Mouse (Mus musculus): ENCODE results near the gene Chchd2. TPM values are rescaled to one million over a fixed set of nuclear protein-coding genes. Genes with fewer than 3 reads are reported as not detected.
"Not testable (repeated sequence)": the region's sequence is repeated elsewhere in the genome, so short reads cannot be mapped to it uniquely, and the experiment has no call there.

The Chchd2 gene
- polyA plus RNA-seq, 1 experiment from 2014 or later, result 1,237 TPM

DNA sequence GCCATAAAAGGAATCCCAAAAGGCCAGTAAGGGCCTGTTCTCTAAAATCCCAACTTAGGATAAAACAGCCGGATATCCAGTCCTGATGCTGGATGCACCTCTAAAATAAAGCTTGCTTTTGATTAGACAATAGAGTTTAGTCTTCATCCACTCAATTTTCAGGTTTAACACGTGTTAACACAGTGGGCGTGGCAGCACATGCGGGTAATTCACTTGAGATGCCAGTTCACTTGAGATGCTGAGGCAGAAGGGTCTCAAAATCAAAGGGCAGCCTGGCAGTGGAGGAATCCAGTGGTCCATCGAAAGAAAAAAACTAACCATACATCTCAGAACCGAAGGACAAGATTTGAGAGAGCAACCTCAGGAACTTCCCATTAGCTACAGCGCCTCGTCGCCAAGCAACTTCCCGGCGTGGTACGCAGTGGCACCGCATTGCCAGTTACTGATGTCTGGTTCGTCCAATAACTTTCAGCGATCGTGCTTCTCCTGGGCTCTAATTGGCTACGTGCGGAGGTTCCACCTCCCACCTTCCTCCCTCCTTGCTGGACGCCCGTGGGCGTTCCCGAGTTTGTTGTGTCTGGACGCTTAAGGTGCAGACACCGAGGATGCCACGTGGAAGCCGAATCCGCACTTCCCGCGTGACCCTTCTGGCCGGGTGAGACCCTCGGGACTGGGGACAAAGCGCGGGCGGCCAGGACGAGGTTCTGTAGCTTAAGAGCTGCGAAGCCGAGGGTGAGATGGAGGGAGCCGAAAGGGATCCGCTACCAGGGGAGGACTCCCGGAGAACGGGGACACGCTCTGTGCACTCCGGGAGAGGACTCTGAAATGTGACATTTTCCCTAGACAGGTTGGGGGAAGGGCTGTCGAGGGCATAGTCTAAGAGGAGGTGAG lies 8.2 kb upstream of the Chchd2 start, which contains the start of gene Zbed5:
Gene Zbed5, plus strand, starts transcription at position 526 of the 891 bp plus-strand sequence.
- peak; percentile 100 for ATAC-seq
- H3K27ac ChIP-seq (ENCODE audit: low read depth, low read length), result no peak within 1 kb of the TSS

DNA sequence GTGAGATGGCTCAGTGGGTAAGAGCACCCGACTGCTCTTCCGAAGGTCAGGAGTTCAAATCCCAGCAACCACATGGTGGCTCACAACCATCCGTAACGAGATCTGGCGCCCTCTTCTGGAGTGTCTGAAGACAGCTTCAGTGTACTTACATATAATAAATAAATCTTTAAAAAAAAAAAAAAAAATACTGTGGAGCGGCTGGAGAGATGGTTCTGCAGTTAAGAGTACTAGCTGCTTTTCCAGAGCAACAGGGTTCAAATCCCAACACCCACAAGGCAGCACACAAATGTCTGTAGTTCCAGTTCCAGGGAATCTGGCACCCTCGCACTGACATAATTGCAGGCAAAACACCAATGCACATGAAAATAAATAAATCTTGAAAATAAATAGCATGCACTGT lies 3.1 kb upstream of the Chchd2 start:
- not testable (repeated sequence) for H3K9ac ChIP-seq (ENCODE audit: low read length); H3K4me1 ChIP-seq (ENCODE audit: control insufficient read depth, insufficient read depth, low read length); H3K27me3 ChIP-seq (replicated peaks; ENCODE audit: control insufficient read depth, insufficient read depth, low read length); ATAC-seq; H3K4me3 ChIP-seq (ENCODE audit: low read depth, low read length); H3K4me2 ChIP-seq (ENCODE audit: low read length); H3K9me3 ChIP-seq (replicated peaks; ENCODE audit: control insufficient read depth, low read length); H3K27ac ChIP-seq (ENCODE audit: low read depth, low read length); DNase-seq (ENCODE audit: low spot score); H3K36me3 ChIP-seq (ENCODE audit: control insufficient read depth, insufficient read depth, low read length)
- WGBS, result 86% methylated on average over 4 of the region's 7 CpGs

More for the DNA sequence above, 8.2 kb upstream of the Chchd2 start, which contains the start of gene Zbed5:
- peak; percentile 97 for DNase-seq (ENCODE audit: low spot score)
- H3K9me3 ChIP-seq (replicated peaks; ENCODE audit: control insufficient read depth, low read length), result no peaks in the 10 kb centered on the region
- peak within 1 kb of the TSS; percentile 77 for H3K4me2 ChIP-seq (ENCODE audit: low read length)
- no peaks in the 10 kb centered on the region for H3K36me3 ChIP-seq (ENCODE audit: control insufficient read depth, insufficient read depth, low read length)
- H3K9ac ChIP-seq (ENCODE audit: low read length), result peak within 1 kb of the TSS; percentile 63
- 2% methylated on average over 44 of the region's 44 CpGs for WGBS
- H3K27me3 ChIP-seq (replicated peaks; ENCODE audit: control insufficient read depth, insufficient read depth, low read length), result no peaks in the 10 kb centered on the region
- H3K4me1 ChIP-seq (ENCODE audit: control insufficient read depth, insufficient read depth, low read length), result no peaks in the 10 kb centered on the region
- H3K4me3 ChIP-seq (ENCODE audit: low read depth, low read length), result peak within 1 kb of the TSS; percentile 54

- 55% methylated on average over 10 of the region's 10 CpGs for WGBS
These were observed 999 bp downstream of the Chchd2 start for GRCm38 (mm10) chr5:129886271-129886670.

GRCm38 (mm10) chr5:129879888-129880287 lies 7.4 kb downstream of the Chchd2 start:
- Histone ChIP-seq H3K9me3 (replicated peaks; ENCODE audit: control insufficient read depth, low read length) (no peaks in the 10 kb centered on the region), H3K27me3 (replicated peaks; ENCODE audit: control insufficient read depth, insufficient read depth, low read length) (no peaks in the 10 kb centered on the region), H3K4me2 (ENCODE audit: low read length) (no peak overlapping the region), H3K27ac (ENCODE audit: low read depth, low read length) (no peak overlapping the region), H3K9ac (ENCODE audit: low read length) (no peak overlapping the region), H3K4me1 (ENCODE audit: control insufficient read depth, insufficient read depth, low read length) (no peaks in the 10 kb centered on the region), H3K4me3 (ENCODE audit: low read depth, low read length) (no peak overlapping the region), H3K36me3 (ENCODE audit: control insufficient read depth, insufficient read depth, low read length) (peaks cover 51% of the 10 kb centered on the region)
- no peak for ATAC-seq
- DNase-seq (ENCODE audit: low spot score), result no peak
- 76% methylated on average over 3 of the region's 3 CpGs for WGBS

More at GRCm38 (mm10) chr5:129886271-129886670, 999 bp downstream of the Chchd2 start:
- Histone ChIP-seq H3K27ac (ENCODE audit: low read depth, low read length) (no peak overlapping the region; the same call in 1 of the 2 replicates), H3K4me3 (ENCODE audit: low read depth, low read length) (peak overlapping the region; percentile 88), H3K9ac (ENCODE audit: low read length) (peak overlapping the region; percentile 89), H3K27me3 (replicated peaks; ENCODE audit: control insufficient read depth, insufficient read depth, low read length) (no peaks in the 10 kb centered on the region), H3K36me3 (ENCODE audit: control insufficient read depth, insufficient read depth, low read length) (peaks cover 35% of the 10 kb centered on the region), H3K4me2 (ENCODE audit: low read length) (peak overlapping the region; percentile 86), H3K9me3 (replicated peaks; ENCODE audit: control insufficient read depth, low read length) (no peaks in the 10 kb centered on the region), H3K4me1 (ENCODE audit: control insufficient read depth, insufficient read depth, low read length) (peaks cover 9% of the 10 kb centered on the region)
- no peak for DNase-seq (ENCODE audit: low spot score)
- no peak for ATAC-seq

DNA sequence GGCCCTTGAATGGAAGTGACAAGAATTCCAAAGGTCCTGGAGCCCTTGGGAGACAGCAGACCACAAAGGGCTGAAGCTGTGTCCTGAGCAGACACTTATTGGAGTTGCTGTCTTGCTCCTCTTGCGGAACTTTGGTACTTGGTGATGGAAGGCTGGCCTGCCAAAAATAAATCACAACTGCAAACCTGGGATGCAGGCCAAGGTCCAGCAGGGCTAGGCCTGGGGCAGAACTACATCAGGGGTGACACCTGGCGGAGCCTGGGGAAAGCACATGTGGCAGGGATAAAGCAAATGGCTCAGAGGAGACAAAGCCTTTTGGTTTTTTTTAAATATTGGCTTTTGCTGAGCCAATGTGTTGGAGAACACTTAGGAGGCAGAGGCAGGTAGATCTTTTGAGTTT lies 8.3 kb downstream of the Chchd2 start:
- 55% methylated on average over 2 of the region's 2 CpGs for WGBS
- ATAC-seq, result no peak

GRCm38 (mm10) chr5:129877731-129878455 lies 9.4 kb downstream of the Chchd2 start:
- Histone ChIP-seq H3K27me3 (replicated peaks; ENCODE audit: control insufficient read depth, insufficient read depth, low read length) (no peaks in the 10 kb centered on the region), H3K36me3 (ENCODE audit: control insufficient read depth, insufficient read depth, low read length) (peaks cover 35% of the 10 kb centered on the region), H3K9me3 (replicated peaks; ENCODE audit: control insufficient read depth, low read length) (no peaks in the 10 kb centered on the region), H3K9ac (ENCODE audit: low read length) (no peak overlapping the region), H3K4me3 (ENCODE audit: low read depth, low read length) (no peak overlapping the region), H3K27ac (ENCODE audit: low read depth, low read length) (no peak overlapping the region), H3K4me2 (ENCODE audit: low read length) (no peak overlapping the region), H3K4me1 (ENCODE audit: control insufficient read depth, insufficient read depth, low read length) (no peaks in the 10 kb centered on the region)
- ATAC-seq (no peak), DNase-seq (ENCODE audit: low spot score) (no peak)
- WGBS, result 78% methylated on average over 9 of the region's 9 CpGs

More for the DNA sequence above, 8.3 kb downstream of the Chchd2 start:
- no peak overlapping the region for H3K27ac ChIP-seq (ENCODE audit: low read depth, low read length)
- H3K4me1 ChIP-seq (ENCODE audit: control insufficient read depth, insufficient read depth, low read length), result no peaks in the 10 kb centered on the region
- H3K27me3 ChIP-seq (replicated peaks; ENCODE audit: control insufficient read depth, insufficient read depth, low read length), result no peaks in the 10 kb centered on the region
- no peak overlapping the region for H3K4me2 ChIP-seq (ENCODE audit: low read length)
- DNase-seq (ENCODE audit: low spot score), result peak; percentile 31
- H3K9me3 ChIP-seq (replicated peaks; ENCODE audit: control insufficient read depth, low read length), result no peaks in the 10 kb centered on the region
- H3K36me3 ChIP-seq (ENCODE audit: control insufficient read depth, insufficient read depth, low read length), result peaks cover 42% of the 10 kb centered on the region
- H3K9ac ChIP-seq (ENCODE audit: low read length), result no peak overlapping the region
- H3K4me3 ChIP-seq (ENCODE audit: low read depth, low read length), result no peak overlapping the region

DNA sequence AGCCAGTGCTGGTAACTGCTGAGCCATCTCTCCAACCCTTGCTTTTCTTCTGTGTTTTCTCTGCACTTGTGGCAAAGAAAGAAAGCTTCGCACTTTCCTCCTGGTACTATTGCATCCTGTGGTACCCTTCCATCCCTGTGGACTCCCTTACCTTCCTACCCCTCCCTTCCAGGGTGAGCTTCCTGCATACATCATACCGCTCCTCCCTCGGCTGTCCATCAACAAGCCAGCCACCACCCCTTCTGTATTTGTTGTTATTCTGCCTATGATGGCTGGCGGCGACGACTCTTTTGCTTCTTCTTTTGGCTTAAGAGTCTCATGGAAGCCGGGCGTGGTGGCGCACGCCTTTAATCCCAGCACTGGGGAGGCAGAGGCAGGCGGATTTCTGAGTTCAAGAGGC lies 12.2 kb downstream of the Chchd2 start:
- Histone ChIP-seq H3K4me2 (ENCODE audit: low read length) (no peak overlapping the region), H3K9me3 (replicated peaks; ENCODE audit: control insufficient read depth, low read length) (no peaks in the 10 kb centered on the region), H3K27ac (ENCODE audit: low read depth, low read length) (no peak overlapping the region), H3K4me3 (ENCODE audit: low read depth, low read length) (no peak overlapping the region), H3K9ac (ENCODE audit: low read length) (no peak overlapping the region), H3K4me1 (ENCODE audit: control insufficient read depth, insufficient read depth, low read length) (no peaks in the 10 kb centered on the region), H3K27me3 (replicated peaks; ENCODE audit: control insufficient read depth, insufficient read depth, low read length) (no peaks in the 10 kb centered on the region), H3K36me3 (ENCODE audit: control insufficient read depth, insufficient read depth, low read length) (peaks cover 9% of the 10 kb centered on the region; the same call in 1 of the 2 replicates)
- ATAC-seq, result no peak
- DNase-seq (ENCODE audit: low spot score), result no peak
- WGBS, result 74% methylated on average over 11 of the region's 11 CpGs

DNA sequence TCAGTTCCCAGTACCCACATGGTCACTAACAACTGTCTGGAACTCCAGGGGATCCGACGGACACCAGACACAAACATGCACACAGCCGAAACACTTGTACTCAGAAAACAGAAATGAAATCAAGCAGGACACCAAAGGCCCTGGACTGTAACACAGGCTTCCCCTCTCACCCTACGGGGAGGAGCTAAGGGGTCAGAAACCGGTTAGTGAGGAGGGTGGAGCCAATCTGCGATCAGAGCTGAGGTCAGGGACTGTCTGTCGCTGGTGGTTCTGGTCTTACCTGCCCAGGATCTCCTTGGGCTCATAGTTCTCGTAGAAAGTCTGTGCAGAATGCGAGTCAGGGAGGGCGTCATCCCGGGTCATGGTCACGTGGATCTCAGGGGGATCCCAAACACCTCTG lies 13.3 kb downstream of the Chchd2 start:
- DNase-seq (ENCODE audit: low spot score) (no peak), ATAC-seq (no peak)
- 90% methylated on average over 12 of the region's 12 CpGs for WGBS
- no peak overlapping the region for H3K9ac ChIP-seq (ENCODE audit: low read length)
- H3K36me3 ChIP-seq (ENCODE audit: control insufficient read depth, insufficient read depth, low read length), result 0 out of 2 replicates have a peak, but pooled peaks cover 3% of the 10 kb centered on the region
- H3K27ac ChIP-seq (ENCODE audit: low read depth, low read length), result no peak overlapping the region
- no peaks in the 10 kb centered on the region for H3K4me1 ChIP-seq (ENCODE audit: control insufficient read depth, insufficient read depth, low read length)
- H3K9me3 ChIP-seq (replicated peaks; ENCODE audit: control insufficient read depth, low read length), result no peaks in the 10 kb centered on the region
- H3K4me2 ChIP-seq (ENCODE audit: low read length), result no peak overlapping the region
- H3K27me3 ChIP-seq (replicated peaks; ENCODE audit: control insufficient read depth, insufficient read depth, low read length), result no peaks in the 10 kb centered on the region
- H3K4me3 ChIP-seq (ENCODE audit: low read depth, low read length), result no peak overlapping the region
